Mouse (Mus musculus) liver (tissue): ENCODE data around the gene Lig4.

ENCODE experiments used
- DNase-seq: peaks from one replicate; pipeline ENCODE4 v3.0.0-alpha.2; 2020; ENCODE audit warnings: mixed read lengths

Gene Lig4

DNA sequence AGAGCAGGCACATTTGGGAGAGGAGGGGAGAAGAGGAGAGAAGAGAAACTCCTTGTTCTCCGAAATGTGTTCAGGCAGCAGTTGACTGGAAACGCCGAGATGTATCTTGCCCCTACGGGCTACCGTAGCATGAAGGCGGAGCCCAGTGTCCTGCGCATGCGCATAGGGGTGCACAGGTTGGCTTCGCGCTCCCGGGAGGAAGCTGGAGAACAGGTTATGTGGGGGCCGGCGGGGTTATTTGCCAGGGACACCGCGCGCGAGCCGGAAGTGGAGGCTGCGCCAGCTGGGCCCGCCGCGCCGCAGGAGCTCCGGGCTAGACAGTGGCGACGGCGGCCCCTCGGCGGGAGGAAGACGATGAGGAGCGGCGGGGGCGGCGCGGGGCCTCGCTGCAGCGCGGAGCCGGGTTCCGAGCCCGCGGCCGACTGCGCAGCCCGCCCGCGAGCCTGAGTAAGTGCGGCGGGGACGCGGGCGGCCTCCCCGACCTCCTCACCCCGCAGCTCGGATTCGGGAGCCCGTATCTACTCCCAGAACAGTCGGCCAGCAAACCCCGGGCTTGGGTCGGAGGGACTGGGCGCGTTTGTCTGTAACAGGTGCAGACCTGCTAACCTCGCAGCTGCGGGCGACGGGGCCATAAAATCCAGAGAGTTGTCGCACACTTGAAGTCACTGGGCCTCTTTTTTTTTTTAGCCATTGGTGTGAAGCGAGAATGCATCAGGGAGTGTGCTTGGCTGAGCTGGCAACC, at the start of gene Lig4, which contains the start of gene Abhd13:
Gene Lig4, minus strand, starts transcription at position 114 of the 742 bp plus-strand sequence.
Gene Abhd13, plus strand, starts transcription at position 135 of the 742 bp plus-strand sequence.
- peak; percentile 98 for DNase-seq

DNA sequence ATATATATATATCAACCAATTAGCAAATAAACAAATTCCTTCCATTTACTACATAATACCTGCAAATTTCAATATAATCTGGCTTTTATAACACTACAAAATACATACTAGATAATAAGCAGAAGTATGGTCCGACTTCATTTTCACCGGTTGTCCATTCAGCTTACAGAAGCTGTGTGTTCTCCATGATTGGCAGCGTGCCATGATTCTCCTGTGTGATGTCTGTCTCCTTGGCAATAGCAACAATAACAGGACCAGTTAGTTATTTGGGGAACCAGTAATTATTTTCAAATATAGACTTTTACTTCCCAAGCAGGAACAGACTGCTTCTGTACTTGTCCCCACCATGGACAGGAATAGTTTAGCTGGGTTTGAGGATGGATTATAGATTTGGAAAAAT, 39.7 kb upstream of the Lig4 start:
- DNase-seq, result no peak

DNA sequence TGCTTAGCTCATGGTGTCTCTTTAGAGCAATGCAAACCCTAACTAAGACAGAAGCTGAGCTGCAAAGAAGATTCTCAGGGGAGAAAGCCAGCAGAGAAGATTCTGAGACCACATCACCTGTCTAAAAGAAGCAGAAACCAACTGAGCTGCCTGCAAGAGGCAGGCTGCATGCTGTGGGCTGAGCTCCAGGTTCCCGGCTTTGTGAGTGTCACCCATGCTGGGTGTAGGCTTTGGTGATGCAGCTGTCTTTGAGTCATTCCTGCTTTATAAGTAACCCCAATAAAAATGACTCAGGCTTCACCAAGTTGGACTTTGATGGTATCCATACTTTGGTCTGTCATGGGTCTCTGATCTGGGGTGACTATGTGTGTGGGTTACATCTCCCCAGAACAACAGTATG, 38.8 kb upstream of the Lig4 start:
- DNase-seq, result no peak

DNA sequence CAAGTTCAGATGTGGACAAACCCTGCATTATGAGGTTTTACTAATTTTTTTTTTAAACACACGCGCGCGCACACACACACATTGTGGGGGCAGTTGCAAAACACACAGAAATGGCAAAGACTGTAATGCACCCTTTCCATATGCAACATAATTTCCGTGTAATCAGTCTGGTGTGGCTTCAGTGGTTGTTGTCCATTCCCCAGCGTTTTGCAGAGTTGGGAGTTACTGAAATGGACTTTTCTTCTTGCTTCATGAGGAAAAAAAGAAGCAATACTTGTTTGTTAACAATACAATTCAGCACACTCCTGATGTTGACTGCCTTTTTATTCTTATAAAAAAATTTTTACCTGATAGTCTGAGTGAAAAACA, 30.2 kb upstream of the Lig4 start:
- DNase-seq, result no peak

DNA sequence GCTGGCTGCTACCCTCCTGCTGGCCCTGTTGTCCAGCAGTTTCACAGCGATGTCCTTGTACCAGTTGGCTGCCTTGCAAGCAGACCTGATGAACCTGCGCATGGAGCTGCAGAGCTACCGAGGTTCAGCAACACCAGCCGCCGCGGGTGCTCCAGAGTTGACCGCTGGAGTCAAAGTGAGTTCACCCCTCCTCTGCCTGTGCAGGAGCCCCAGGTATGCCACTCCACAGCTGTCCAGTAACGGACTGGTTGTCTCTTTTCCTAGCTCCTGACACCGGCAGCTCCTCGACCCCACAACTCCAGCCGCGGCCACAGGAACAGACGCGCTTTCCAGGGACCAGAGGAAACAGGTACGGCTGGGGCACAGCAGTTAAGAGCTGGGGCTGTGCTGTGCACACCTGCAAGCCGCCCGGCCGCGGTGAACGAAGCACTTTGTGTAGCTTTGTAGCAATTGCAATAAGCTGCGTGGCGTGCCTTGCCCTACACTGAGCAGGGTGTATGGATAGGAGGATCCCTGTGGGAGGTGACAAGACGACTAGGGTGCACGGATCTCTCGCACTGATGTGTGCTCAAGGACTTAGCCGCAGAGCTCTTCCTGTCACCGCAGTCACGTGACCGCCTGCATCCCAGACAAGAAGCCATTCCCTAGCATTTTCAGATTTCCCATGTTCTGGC, 29.6 kb upstream of the Lig4 start:
- DNase-seq, result no peak

DNA sequence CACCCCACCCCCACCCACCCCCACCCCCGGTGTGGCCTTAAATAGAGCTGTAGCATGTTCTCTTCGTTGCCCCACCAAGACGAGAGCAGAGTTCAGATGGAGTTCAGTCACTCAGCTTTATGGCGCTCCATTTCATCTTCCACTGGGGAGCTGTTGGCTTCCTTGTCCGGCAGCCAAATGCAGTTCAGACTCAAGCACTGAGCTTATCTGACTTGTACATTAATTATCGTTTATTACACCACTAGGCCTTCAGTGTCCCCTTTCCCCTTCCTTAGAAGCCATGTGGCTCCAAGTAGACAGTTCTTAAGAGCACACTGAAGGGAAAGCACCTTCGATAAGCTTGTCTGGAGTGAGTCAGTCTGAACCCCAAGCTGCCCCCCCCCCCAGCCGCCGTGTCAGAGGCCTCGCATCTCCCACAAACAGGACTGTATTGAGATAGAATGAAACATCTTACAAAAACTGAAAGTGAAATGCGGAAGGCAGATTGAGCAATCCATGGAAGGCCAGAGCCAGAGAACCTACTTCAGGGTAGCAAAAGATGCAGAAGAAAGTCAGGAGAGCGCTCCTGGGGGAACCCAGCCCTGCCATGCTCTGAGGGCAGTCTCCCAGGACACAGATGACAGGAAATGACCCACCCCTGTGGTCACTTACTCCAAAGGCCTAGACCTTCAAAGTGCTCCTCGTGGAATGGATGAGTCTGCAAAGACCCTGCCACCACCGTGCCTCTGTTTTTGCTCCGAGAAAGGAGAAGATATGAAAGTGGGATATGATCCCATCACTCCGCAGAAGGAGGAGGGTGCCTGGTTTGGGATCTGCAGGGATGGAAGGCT, 28.9 kb upstream of the Lig4 start, which contains the start of gene Tnfsf13b:
Gene Tnfsf13b, plus strand, starts transcription at position 312 of the 830 bp plus-strand sequence.
- DNase-seq, result no peak

GRCm38 (mm10) chr8:10004115-10004514, 26.6 kb upstream of the Lig4 start:
- DNase-seq, result no peak

- no peak for DNase-seq
Observed at GRCm38 (mm10) chr8:9980188-9980587, 2.7 kb upstream of the Lig4 start.

GRCm38 (mm10) chr8:9979746-9980145, 2.3 kb upstream of the Lig4 start:
- no peak for DNase-seq

DNA sequence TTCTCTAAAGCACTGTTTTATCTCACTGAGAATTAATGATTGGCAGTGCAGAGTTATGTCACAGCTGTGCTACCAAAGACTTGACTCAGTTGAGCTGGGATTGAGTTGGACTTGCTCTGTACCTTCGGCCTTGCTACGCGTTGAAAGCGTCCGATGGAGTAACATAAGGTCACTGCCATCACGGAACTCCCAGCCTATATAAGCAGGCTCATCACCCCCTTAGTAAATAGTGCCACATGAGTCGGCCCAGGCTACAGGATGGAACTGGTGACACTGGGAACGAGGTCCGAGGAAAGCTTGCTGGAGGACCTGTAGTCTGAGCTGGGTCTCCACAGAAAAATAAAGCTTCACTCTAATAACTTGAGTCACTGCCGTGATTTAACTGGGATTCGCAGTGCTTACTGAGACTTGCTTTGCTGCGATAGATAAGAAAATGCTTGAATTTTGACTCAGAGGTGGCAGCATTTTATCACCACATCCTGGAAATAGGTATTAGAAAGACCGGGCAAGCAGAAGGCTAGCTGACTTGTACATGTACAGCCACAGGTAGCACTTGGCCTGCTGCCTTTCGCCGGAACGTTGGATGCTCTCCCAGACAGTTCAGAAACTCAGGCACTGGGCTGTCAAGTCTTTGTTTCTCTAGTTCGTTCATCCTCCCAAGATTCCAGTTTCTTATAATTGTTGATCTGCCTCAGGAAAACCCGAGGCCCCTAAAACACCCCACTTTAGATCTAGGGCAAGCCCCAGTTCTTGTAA, 1.2 kb upstream of the Lig4 start:
- DNase-seq, result no peak

- DNase-seq, result peak; percentile 5
Observed at GRCm38 (mm10) chr8:9977016-9977415, 470 bp downstream of the Lig4 start.

DNA sequence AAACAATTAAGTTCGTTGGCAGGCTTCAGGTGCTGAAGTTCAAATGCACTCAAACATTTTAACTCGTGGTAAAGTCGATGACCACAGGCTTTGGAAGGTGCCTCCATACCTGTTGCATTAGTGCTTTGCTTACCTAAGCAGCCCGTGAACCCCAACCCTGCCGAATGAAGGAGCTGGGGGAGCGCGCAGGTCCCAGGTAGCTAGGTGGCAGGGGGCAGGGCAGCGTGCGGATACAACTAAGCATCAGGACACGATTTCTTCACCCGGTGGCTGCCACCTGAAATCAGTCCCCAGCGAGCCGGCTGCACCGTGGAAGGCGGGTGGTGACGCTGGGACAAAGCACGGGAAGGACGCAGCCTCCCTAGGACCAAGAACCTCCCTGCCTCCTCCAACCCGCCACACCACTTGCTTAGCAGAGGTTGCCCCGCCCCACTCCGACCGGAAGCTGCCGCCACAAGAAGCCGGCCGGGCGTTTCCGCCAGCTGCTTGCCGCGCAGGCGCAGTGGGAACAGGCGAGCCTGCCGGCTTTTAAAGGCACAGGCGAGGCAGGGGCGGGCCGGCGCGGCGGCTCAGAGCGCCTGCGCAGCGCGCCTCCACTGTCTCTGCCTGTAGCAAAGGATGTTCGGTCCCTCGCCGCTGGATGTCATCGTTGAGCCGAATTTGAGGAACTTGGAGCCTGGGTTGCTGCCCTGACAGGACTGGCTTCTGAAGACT, 1.4 kb downstream of the Lig4 start:
- peak; percentile 99 for DNase-seq

DNA sequence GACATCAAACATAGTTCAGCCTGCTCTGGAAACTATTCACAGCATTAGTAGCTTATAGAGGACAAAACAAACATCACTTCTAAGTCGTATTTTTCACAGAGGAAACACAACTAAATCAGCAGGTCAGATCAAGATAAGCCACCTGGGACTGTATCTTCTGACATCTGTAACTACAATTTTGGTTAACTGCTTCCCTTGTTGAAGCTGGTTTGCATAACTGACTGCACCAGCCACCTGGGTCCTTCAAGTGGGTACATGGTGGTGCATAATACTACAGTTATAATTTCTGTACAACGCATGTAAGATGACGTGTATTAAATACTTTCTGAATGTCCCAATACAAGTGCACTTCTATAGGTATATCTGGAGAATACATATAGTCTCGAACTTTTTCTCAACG, 2.2 kb downstream of the Lig4 start:
- DNase-seq, result no peak

DNA sequence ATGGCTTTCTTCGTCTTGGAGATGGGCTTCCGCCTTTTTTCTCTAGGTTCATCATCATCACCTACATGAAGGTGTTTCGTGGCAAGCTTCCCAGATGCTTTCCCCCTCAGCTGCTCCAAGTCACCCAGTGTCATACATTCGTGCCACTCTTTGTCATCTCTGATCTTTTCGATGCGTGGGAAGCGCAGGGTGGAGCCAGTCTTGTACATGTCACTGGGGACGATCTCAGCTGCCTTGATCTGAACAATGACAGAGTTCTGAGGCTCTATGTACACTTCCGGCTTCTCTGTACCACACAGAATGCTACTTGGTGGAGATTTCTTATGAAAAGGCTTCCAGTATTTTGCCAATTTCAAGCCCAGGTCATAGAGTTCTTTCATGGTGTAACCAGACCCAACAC, 5.6 kb downstream of the Lig4 start:
- no peak for DNase-seq

GRCm38 (mm10) chr8:9959919-9960318, 17.6 kb downstream of the Lig4 start:
- no peak for DNase-seq

DNA sequence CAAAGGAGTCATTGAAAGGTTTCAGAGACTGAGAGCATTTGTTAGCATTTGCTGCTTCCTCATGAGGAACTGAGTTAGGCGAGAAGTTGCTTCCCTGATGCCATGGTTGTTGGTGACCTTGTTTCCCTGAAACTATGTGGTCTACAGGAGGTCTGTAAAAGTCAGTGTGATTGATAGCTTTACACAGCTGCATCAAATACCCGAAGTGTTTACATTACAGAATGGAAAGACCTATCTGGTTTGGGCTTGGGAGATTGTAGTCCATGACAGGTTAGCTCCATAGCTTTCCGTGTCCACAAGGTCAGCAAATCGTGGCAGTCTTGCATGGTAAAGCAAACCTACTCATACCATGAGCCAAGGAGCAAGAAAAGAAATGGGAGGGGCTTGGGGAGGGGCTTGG, 19.1 kb downstream of the Lig4 start:
- DNase-seq, result no peak

DNA sequence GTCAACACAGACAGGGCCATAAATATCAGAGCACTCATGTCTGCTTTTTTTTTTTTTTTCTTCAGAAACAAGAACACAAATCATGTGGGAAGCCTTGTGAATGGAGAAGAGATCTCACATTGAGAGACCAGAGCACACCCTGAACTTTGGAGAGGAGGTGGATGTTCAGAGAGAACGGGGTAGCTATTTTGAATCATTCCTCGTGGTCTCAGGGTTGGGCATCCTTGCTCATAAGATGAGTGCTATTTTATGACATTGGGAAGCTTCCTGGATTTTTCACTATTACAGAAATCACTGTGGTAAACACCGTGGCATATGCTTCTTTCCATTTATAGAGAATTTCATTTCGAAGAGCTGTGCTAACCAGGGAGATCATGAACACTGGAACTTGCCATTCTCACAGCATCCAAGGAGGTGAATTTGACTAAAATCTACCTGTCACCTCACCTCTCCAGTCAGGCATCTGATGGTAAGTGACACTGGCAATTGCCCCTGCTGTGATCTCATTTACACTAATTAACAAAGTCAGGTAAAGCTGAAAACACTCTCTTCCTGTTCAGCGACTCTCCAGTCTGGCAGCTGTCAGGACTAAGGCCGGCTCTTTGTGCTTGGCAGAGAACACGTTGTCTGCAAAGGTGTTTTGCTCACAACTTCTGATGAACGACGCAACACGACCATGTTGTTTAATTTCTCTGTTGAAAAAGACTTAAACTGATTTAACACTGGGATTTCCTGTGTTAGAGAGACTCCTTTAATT, 28.2 kb downstream of the Lig4 start:
- no peak for DNase-seq

DNA sequence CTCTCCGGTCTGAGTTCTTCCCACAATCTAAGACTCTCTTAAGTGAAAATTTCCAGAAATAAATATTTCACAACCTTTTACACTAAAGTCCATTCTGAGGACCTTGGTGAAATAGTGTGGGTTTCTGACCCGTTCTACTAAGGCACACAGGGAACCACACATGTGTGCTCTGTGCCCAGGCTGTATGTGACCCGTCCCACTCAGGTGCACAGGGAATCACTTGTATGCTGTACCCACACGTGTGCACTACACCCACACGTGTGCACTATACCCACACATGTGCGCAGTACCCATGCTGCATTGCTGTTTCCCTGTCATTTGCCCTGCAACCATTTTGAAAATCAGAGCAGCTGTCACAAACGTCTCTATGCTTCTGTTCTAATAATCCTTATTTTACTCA, 41.9 kb downstream of the Lig4 start:
- no peak for DNase-seq

DNA sequence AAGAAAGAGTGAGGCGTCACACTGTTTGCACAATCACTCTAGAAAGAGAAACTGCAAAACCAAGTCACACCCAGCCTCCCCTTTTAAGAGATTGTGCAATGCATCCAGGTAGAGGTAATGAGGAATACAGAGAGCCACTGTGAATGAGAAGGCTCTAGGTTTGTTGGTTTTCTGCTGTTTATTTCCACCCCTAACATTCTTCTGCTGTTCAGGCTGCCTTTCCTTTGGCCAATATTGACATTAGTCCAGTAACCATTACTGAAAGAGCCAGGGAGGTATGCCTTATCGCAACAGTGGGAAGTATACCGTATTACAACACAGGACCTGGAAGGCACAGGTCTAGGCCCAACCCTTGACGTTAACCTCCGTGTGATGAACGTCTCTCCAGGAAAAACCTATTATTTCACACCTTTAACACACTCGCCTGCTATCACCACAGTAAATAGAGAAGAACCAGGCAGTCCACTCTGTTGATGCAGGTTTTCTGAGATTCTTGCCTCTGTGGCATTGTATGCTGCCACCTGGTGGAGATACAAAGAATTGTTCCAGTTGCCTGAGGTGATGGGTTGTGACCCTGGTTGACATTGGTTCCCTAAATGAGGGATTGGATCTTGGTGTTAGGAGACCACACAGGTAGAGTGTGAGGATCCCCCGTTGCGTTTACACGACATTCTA, 42.5 kb downstream of the Lig4 start:
- peak; percentile 15 for DNase-seq

DNA sequence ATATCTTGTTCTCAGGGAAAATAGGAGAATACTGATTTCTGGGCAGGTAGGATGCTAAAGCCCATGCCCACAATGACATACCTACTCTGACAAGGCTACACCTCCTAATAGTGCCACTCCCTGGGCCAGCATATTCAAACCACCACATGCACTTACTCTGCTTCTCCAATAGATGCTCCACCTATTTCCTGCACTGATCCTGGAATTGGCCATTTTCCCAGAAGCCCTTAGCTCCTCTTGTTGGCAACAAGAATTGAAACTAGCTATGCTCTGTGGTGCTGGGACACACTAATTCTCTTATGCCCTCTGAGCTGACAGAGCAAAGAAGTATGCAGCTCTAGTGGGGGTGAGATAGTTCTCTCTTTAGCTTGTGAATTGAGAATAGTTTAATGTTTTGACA, 44.8 kb downstream of the Lig4 start:
- DNase-seq, result no peak
